Mouse (Mus musculus) olfactory bulb, adult 2 months (tissue): ENCODE data around the gene Fmn2.

Experiments used
- CTCF ChIP-seq: fragments of 200-500 bp; IDR thresholded peaks from 2 replicates; pipeline ENCODE4 v1.5.1; 2012; ENCODE audit warnings: low read depth, mild to moderate bottlenecking, low read length, moderate library complexity; ENCODE audit not compliant: insufficient read depth
- POLR2A ChIP-seq: fragments of 200-500 bp; IDR thresholded peaks from 2 replicates; pipeline ENCODE4 v1.6.1; 2012; ENCODE audit warnings: mild to moderate bottlenecking, low read depth, low read length, moderate library complexity; ENCODE audit not compliant: insufficient read depth

DNA sequence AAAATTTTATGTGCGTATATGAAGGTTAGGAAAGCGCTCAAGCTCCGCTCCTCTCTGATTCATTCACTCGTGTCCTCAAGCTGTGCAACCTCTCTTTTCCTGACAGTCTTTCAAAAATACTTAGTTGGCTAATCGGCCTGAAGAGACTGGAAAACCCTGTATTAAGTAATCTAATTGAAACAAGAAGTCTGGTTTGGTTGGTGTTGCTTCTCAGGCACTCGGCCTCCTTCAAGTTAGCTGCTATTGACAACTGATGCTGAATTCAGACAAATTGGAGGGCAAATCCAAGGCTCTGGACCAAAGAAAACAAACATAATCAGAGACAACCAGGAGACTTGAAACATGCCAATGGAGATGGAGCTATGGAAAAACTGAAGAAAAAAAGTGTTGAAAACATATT lies 343.2 kb downstream of the Fmn2 start:
- TF ChIP-seq POLR2A (no peak), CTCF (no peak)
